Mouse (Mus musculus): ENCODE measurements around the gene Dip2b.

- TF ChIP-seq POLR2A (IDR thresholded peaks at IDR 0.05; ENCODE audit: low read depth, low read length) (no peak), CTCF (conservative IDR thresholded peaks at IDR 0.05; ENCODE audit: insufficient read depth, insufficient read length, low read depth, low read length) (no peak)
Measured at GRCm38 (mm10) chr15:100112309-100112966, 74.0 kb downstream of the Dip2b start.
